Mouse (Mus musculus): Measurements from ENCODE around the gene Pde4c. TPM values are rescaled to one million over a fixed set of nuclear protein-coding genes. Genes with fewer than 3 reads are reported as not detected.

The Pde4c gene
- polyA plus RNA-seq, 1 experiment: not detected

- Histone ChIP-seq H3K4me3 (ENCODE audit: insufficient read depth, low read depth, low read length) (no peak overlapping the region), H3K4me1 (ENCODE audit: control insufficient read depth, insufficient read depth, low read length) (peaks cover 8% of the 10 kb centered on the region; the same call in 1 of the 2 replicates), H3K27ac (ENCODE audit: insufficient read depth, low read depth, low read length) (no peak overlapping the region)
- TF ChIP-seq POLR2A (IDR thresholded peaks at IDR 0.05; ENCODE audit: insufficient read depth, low read depth, low read length) (no peak), CTCF (IDR thresholded peaks at IDR 0.05; ENCODE audit: insufficient read depth, low read depth, low read length) (no peak)
- 51% methylated on average over 11 of the region's 11 CpGs for WGBS
These were observed 3.2 kb downstream of the Pde4c start for GRCm38 (mm10) chr8:70726721-70727120.

GRCm38 (mm10) chr8:70729808-70730475, 6.4 kb downstream of the Pde4c start:
- peak overlapping the region; percentile 17 for H3K4me3 ChIP-seq (ENCODE audit: insufficient read depth, low read depth, low read length)
- H3K4me1 ChIP-seq (ENCODE audit: control insufficient read depth, insufficient read depth, low read length): peaks cover 8% of the 10 kb centered on the region; the same call in 1 of the 2 replicates
- WGBS: 8% methylated on average over 34 of the region's 34 CpGs
- TF ChIP-seq CTCF (IDR thresholded peaks at IDR 0.05; ENCODE audit: insufficient read depth, low read depth, low read length): no peak
- TF ChIP-seq POLR2A (IDR thresholded peaks at IDR 0.05; ENCODE audit: insufficient read depth, low read depth, low read length): no peak
- H3K27ac ChIP-seq (ENCODE audit: insufficient read depth, low read depth, low read length): no peak overlapping the region

- 89% methylated on average over 4 of the region's 4 CpGs for WGBS
- no peak overlapping the region for H3K27ac ChIP-seq (ENCODE audit: insufficient read depth, low read depth, low read length)
- TF ChIP-seq POLR2A (IDR thresholded peaks at IDR 0.05; ENCODE audit: insufficient read depth, low read depth, low read length): no peak
- TF ChIP-seq CTCF (IDR thresholded peaks at IDR 0.05; ENCODE audit: insufficient read depth, low read depth, low read length): no peak
- H3K4me3 ChIP-seq (ENCODE audit: insufficient read depth, low read depth, low read length): no peak overlapping the region
- H3K4me1 ChIP-seq (ENCODE audit: control insufficient read depth, insufficient read depth, low read length): peaks cover 8% of the 10 kb centered on the region; the same call in 1 of the 2 replicates
These were observed 7.4 kb downstream of the Pde4c start for GRCm38 (mm10) chr8:70730956-70731355.

- H3K4me1 ChIP-seq (ENCODE audit: control insufficient read depth, insufficient read depth, low read length): no peaks in the 10 kb centered on the region
- no peak overlapping the region for H3K4me3 ChIP-seq (ENCODE audit: insufficient read depth, low read depth, low read length)
- 76% methylated on average over 5 of the region's 5 CpGs for WGBS
- TF ChIP-seq POLR2A (IDR thresholded peaks at IDR 0.05; ENCODE audit: insufficient read depth, low read depth, low read length): no peak
- no peak for TF ChIP-seq CTCF (IDR thresholded peaks at IDR 0.05; ENCODE audit: insufficient read depth, low read depth, low read length)
- H3K27ac ChIP-seq (ENCODE audit: insufficient read depth, low read depth, low read length): no peak overlapping the region
These were observed 14.2 kb downstream of the Pde4c start for GRCm38 (mm10) chr8:70737705-70738104.

- H3K4me3 ChIP-seq (ENCODE audit: insufficient read depth, low read depth, low read length): no peak overlapping the region
- 74% methylated on average over 3 of the region's 3 CpGs for WGBS
- peaks cover 4% of the 10 kb centered on the region for H3K4me1 ChIP-seq (ENCODE audit: control insufficient read depth, insufficient read depth, low read length)
- no peak overlapping the region for H3K27ac ChIP-seq (ENCODE audit: insufficient read depth, low read depth, low read length)
- TF ChIP-seq POLR2A (IDR thresholded peaks at IDR 0.05; ENCODE audit: insufficient read depth, low read depth, low read length) (no peak), CTCF (IDR thresholded peaks at IDR 0.05; ENCODE audit: insufficient read depth, low read depth, low read length) (no peak)
These were observed 14.7 kb downstream of the Pde4c start for GRCm38 (mm10) chr8:70738211-70738610.

- peaks cover 17% of the 10 kb centered on the region for H3K4me1 ChIP-seq (ENCODE audit: control insufficient read depth, insufficient read depth, low read length)
- WGBS: 56% methylated on average over 5 of the region's 5 CpGs
- no peak for TF ChIP-seq POLR2A (IDR thresholded peaks at IDR 0.05; ENCODE audit: insufficient read depth, low read depth, low read length)
- TF ChIP-seq CTCF (IDR thresholded peaks at IDR 0.05; ENCODE audit: insufficient read depth, low read depth, low read length): no peak
- H3K27ac ChIP-seq (ENCODE audit: insufficient read depth, low read depth, low read length): no peak overlapping the region
- H3K4me3 ChIP-seq (ENCODE audit: insufficient read depth, low read depth, low read length): no peak overlapping the region
These were observed 18.1 kb downstream of the Pde4c start for GRCm38 (mm10) chr8:70741661-70742060.

GRCm38 (mm10) chr8:70742176-70742575, 18.7 kb downstream of the Pde4c start:
- Histone ChIP-seq H3K27ac (ENCODE audit: insufficient read depth, low read depth, low read length) (no peak overlapping the region), H3K4me1 (ENCODE audit: control insufficient read depth, insufficient read depth, low read length) (peaks cover 17% of the 10 kb centered on the region), H3K4me3 (ENCODE audit: insufficient read depth, low read depth, low read length) (no peak overlapping the region)
- TF ChIP-seq CTCF (IDR thresholded peaks at IDR 0.05; ENCODE audit: insufficient read depth, low read depth, low read length) (no peak), POLR2A (IDR thresholded peaks at IDR 0.05; ENCODE audit: insufficient read depth, low read depth, low read length) (no peak)
- 77% methylated on average over 11 of the region's 11 CpGs for WGBS

- TF ChIP-seq POLR2A (IDR thresholded peaks at IDR 0.05; ENCODE audit: insufficient read depth, low read depth, low read length): no peak
- WGBS: 14% methylated on average over 38 of the region's 38 CpGs
- H3K4me3 ChIP-seq (ENCODE audit: insufficient read depth, low read depth, low read length): peak overlapping the region; percentile 34
- H3K27ac ChIP-seq (ENCODE audit: insufficient read depth, low read depth, low read length): no peak overlapping the region
- peaks cover 17% of the 10 kb centered on the region for H3K4me1 ChIP-seq (ENCODE audit: control insufficient read depth, insufficient read depth, low read length)
These were observed 19.6 kb downstream of the Pde4c start for GRCm38 (mm10) chr8:70742981-70743655.
